Mouse (Mus musculus) urinary bladder, postnatal 14 days (tissue): Measurements from ENCODE around the gene Npepl1.

Experiments
- DNase-seq: peaks from one replicate; pipeline ENCODE4 v3.0.0; 2021; ENCODE audit warnings: low spot score

Gene Npepl1

GRCm38 (mm10) chr2:174109991-174110782, at the start of gene Npepl1:
Npepl1 (plus strand) TSS chr2:174110349.
- peak; percentile 58 for DNase-seq

GRCm38 (mm10) chr2:174061219-174061618, 48.9 kb upstream of the Npepl1 start:
- no peak for DNase-seq

DNA sequence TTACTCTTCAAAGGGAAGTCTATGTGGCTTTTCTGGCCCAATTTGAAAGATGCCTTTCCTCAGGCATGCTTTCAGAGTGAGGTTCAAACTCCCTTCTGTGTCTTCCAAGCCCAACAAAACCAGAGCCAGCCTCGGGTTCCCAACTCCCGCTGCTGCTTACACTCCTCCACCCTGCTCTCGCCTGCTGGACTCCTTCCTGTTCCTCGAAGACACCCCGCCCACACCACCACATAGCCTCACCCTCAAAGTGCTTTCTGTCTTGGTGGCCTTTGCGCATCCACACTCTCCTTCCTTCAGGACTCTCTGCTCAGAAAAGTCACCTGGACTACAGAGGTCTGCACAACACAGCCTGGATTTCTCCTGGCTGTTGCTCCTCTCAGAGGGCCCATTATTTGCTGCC, 47.1 kb upstream of the Npepl1 start:
- peak; percentile 44 for DNase-seq

DNA sequence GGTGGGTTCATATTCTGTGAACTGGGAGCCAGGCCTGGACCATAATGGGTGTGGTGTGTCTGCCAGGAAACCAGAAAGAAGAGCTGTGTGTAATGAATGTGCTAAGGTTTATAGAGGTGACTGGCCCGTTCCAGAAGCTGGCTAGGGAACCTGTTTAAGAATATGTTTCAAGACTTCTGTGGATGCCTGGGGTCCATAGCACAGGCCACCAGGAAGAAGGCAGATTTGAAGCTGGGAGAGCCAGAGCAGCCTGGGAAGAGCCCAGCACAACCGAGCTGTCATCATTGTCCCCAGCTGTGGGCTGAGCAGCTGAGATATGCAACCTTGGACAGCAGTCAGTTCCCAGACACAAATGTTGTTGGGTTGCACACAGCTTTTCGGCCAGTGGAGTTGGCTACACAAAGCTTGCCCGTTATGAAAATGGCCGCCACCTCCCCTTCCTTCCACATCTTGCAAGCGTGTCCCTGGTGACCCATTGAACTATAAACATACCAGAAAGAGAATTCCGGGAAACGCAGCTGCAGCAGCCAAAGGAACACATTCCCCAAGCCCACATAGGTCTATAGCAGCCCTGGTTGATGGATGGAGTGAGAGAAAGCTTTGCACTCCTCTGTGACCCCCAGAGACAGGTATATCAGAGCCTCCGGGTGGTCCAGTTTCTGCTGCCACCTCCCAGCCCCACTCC, 46.5 kb upstream of the Npepl1 start:
- no peak for DNase-seq

GRCm38 (mm10) chr2:174067793-174068419, 42.2 kb upstream of the Npepl1 start:
- DNase-seq, result no peak

- DNase-seq, result no peak
Measured at GRCm38 (mm10) chr2:174069532-174070049, 40.6 kb upstream of the Npepl1 start.

- no peak for DNase-seq
Measured at GRCm38 (mm10) chr2:174071406-174071805, 38.7 kb upstream of the Npepl1 start.

DNA sequence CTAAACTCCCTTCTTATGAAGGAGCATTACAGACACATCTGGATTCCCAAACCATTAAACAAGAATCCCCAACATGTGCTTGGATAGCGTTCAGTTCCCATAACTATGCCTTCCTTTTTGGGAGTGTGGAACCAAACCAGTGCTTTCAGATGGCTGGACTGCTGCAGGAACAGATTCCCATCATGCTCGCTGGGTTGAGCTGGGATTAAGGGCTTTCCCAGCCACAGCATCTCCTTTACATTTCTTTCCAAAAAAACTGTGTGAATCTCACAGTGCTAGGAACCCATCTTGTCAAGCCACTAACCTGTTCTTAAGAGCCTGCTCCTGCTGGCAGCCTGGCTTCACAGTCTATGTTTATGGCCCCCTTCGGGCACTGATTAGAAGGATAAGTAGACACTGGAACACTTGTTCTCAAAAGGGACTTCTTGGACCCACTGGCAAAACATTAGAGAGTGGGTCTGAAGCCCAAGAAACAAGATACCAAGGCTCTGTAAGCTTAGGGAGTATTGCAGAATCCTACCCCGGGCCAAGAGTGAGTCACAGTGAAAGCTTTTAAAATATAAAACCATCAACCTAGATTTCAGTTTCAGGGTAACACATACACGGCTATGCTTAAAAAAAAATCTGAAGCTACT, 36.9 kb upstream of the Npepl1 start:
- peak; percentile 34 for DNase-seq

DNA sequence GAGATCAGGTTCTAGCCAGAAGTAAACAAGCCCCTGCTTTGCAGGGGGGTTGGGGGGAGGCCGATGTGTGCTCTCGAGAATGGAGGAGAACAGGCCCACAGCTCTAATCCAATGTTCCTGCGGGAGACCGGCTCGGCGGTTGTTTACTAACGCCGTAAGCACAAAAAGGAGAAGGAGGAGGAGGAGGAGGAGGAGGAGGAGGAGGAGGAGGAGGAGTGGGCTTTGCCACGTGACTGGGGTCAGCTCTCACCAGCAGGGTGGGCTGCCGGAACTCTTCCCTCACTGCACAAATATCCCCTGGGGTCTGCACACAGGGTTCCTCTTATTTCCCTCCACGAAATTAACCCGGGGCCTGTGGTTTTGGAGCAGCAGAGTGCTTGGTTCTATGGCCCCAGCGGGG, 35.5 kb upstream of the Npepl1 start:
- DNase-seq, result no peak

DNA sequence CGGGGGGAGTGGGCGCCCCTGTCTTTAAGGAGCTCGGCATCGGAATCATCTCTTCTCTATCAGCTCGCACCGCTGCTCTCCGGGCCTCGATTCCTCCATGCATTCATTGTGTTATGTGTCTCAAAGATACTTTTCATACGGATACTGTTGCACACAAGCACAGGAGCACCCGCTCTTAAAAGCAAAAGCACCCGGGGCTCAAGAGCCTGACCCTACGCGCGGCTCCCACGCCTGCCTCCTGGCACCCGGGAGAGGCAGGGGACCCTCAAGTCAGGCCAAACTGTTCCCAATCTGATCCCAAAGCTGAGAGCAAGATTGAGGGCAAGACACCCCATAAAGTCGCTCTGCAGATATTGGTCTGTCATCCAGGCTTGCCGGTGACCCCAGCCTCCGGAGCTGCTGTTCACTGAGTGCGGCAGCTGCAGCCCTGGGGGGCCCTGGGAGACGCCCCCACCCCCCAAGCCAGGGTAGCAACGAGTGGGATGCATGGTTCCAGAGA, 35.0 kb upstream of the Npepl1 start:
- DNase-seq, result no peak

DNA sequence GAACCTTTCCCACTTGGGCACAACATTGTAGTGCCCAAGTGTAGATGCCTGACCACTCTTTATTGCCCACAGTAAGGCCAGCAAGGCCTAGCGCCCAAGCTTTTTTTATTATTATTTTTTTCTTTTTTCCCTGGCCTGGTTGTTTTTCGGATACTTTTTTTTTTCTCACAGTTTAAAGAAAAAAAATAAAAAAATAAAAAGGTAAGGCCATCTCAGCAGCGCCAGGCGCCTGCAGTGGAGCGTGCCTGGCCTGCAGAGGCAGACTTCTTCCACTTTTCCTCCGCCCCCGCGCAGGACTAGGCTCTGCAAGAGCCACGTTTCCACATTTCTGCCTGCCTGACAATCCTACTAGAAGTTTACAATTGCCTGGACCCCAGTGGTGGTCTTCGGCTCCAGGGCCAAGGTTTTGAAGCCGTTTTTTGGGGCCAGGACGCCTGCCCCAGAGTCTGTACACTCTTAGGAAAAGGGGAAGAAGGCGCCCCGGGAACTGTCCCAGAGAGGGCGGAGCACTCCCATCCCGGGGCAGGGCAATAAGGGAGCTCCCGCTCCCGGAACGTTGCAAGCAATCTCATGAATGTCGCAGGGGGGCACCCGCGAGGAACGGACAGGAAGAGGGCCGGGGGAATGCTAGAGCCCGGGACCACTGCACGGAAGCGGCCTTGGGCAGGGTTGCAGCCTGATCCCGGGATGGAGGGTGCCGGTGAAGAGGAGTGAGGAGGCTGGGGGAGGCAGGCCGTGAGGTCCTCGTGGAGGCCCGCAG, 34.3 kb upstream of the Npepl1 start, which contains the start of gene Stx16:
Stx16 (plus strand) TSS at position 636 of the 760 bp plus-strand sequence.
- peak; percentile 94 for DNase-seq

DNA sequence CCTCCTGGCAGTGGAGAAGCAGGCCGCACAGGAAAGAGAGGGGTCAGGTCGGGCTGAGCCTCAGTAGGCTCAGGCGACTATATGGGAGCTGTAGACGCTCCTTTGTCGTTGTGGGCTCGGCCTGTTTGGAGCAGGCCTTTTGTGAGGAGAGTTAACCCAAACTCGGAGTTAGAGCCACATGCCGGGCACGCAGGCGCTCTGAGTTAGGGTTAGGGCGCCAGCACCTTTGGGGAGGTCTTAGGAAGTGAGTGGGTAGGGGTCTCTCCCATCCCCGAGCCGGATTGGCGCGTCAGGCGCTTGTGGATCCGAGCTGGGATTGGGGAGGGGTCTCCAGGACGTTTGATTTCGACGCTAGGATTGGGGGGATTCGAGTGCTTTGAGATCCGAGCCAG, 33.7 kb upstream of the Npepl1 start:
- DNase-seq, result no peak

GRCm38 (mm10) chr2:174077004-174077695, 33.0 kb upstream of the Npepl1 start:
- no peak for DNase-seq

DNA sequence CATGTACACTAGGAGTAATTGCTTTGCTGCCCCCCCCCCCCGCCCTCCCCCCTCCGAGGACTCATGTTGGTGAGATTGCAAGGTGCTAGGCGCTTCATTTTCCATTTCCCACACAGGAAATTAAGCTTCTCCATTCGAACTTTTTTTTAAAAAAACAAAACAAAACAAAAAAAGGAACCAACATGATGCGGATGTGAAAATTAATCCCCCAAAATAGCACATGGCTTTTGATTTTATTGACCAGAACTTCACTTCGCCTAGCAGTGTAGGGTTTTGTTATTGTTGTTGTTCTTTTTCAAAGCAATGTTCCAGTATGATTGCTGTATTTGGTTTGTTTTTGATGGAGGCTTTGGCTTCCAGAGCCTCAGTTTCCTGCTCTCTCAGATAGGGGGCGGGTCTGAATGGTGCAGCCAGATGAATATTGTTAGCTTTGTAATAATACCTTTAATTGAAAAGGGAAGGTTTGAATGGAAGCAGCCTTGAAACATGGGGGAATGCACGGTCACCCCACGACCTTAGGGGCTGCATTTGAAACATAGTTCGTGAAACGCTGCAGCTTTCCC, 32.3 kb upstream of the Npepl1 start:
- no peak for DNase-seq

- DNase-seq, result no peak
Measured at GRCm38 (mm10) chr2:174081833-174082232, 28.3 kb upstream of the Npepl1 start.

- DNase-seq, result no peak
Measured at GRCm38 (mm10) chr2:174082380-174082918, 27.7 kb upstream of the Npepl1 start.

DNA sequence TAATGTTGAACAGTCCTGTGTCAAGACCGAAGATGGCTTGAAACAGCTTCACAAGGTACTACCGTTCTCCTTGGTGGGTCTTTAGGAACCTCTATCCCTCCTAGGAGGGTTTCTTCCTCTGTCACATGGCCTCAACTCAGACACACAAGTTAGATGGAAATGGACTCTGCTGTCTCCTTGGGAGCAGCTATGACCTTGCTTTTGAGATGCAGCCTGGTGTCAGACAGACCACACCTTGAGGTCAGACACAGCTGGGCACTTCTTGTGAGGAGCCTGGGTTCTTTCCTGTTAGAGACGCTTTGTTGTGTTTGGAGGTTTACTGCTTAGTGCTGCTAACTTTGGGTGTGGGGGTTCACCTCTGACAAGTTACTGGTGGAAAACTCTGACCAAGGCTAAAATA, 15.1 kb upstream of the Npepl1 start:
- DNase-seq, result no peak

DNA sequence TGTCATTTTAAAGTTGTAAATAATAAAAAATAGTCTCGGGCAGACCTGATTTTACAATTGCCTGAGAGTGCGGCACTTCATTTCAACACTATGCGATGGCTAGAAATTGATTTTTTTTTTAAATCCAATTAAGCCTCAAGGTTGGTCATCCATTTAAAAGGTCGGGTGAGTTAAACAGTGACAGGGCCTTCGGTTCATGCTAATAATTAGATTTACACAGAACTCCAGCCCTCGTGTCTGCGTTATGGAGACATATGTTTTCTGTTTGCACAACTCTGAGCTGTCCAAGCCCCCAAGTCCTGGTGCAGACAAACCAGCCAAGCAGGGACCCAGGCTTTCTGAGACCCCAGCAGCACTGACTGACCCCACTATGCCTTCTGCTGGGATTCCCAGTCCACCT, 7.8 kb upstream of the Npepl1 start:
- no peak for DNase-seq

GRCm38 (mm10) chr2:174103527-174103926, 6.6 kb upstream of the Npepl1 start:
- no peak for DNase-seq

DNA sequence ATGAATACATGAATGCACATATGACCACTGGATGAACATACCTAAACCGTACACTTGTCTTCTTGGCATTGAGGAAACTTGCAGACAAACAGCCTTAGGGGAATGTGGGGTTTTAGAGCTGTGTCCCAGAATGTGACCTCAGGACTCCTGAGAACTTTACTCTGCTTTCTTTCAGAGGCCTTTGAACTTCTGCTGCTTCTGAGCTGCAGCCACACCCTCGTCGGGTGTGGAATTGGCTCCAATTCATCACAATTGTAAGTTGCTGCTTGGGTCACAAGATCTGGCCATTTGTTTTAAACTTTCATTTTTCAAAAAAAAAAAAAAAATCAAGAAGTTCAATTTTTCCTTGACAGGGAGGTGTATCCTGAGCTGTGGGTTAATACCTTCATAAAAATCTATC, 2.8 kb upstream of the Npepl1 start:
- DNase-seq, result no peak
